Mouse (Mus musculus): ENCODE data around the gene Ada.

DNA sequence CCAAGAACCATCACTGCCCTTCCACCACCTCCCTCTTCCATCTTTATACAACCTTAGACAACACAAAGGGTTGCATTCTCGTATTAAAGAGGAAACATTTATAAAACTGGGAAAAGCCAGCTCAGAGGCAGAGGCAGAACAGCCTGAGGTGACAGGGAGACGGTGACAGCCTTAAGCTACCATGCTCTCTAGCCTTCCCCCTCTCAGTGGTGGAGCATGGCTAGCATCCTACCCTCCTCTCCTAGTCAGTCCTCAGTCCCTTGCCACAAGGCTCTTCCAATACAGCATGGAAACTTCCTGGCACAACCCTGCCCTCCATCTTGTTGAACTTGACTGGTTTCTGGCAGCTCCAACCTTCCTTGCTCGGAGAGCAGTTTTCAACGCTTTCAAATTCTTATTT lies 21.7 kb downstream of the Ada start:
- no peak for TF ChIP-seq CTCF (IDR thresholded peaks at IDR 0.05; ENCODE audit: low read depth)
- no peak for TF ChIP-seq EP300 (IDR thresholded peaks at IDR 0.05; ENCODE audit: low read depth)
